Mouse (Mus musculus) midbrain, embryonic 15.5 days (tissue): ENCODE results near the gene Arhgef25. TPM values are rescaled to one million over a fixed set of nuclear protein-coding genes. Genes with fewer than 3 reads are reported as not detected.
A peak's percentile ranks its signal among the peaks of the same experiment; 100 is the strongest.

Source experiments
- ATAC-seq: fragments of 200-750 bp; cut with Nextera tagmentation; replicated peaks from 2 replicates; pipeline ENCODE4 v1.8.0; 2017; ENCODE audit warnings: moderate TSS enrichment
- H3K27ac ChIP-seq: fragments of 300-500 bp; sonication (generic); 2 replicates; pipeline ENCODE4 v1.5.1; 2015; ENCODE audit warnings: mild to moderate bottlenecking, inconsistent platforms
- H3K27me3 ChIP-seq: fragments of 300-500 bp; sonication (generic); replicated peaks from 2 replicates; pipeline ENCODE4 v1.6.1; 2015; ENCODE audit warnings: inconsistent platforms
- H3K36me3 ChIP-seq: fragments of 300-500 bp; sonication (generic); replicated peaks from 2 replicates; pipeline ENCODE4 v1.6.1; 2015; ENCODE audit warnings: inconsistent platforms
- H3K4me1 ChIP-seq: fragments of 300-500 bp; sonication (generic); 2 replicates; pipeline ENCODE4 v1.6.1; 2015; ENCODE audit warnings: inconsistent platforms
- H3K4me2 ChIP-seq: fragments of 300-500 bp; sonication (generic); 2 replicates; pipeline ENCODE4 v1.6.1; 2015; ENCODE audit warnings: inconsistent platforms, mild to moderate bottlenecking, moderate library complexity
- H3K4me3 ChIP-seq: fragments of 300-500 bp; sonication (generic); 2 replicates; pipeline ENCODE4 v1.5.1; 2015; ENCODE audit warnings: mild to moderate bottlenecking, inconsistent platforms
- H3K9ac ChIP-seq: fragments of 300-500 bp; sonication (generic); 2 replicates; pipeline ENCODE4 v1.6.1; 2015; ENCODE audit warnings: mild to moderate bottlenecking, inconsistent platforms
- H3K9me3 ChIP-seq: fragments of 300-500 bp; sonication (generic); 2 replicates; pipeline ENCODE4 v1.6.1; 2016; ENCODE audit warnings: inconsistent platforms
- WGBS: fragments of 180-500 bp; shearing (Covaris S2); methylation state at CpG from one replicate; pipeline ENCODE4 v1.1.7; 2015; ENCODE audit warnings: mixed read lengths; 5-methylcytosine and 5-hydroxymethylcytosine counted together
- polyA plus RNA-seq: library from polyadenylated mRNA; unstranded; fragments of >200 nt; fragmentation: Nextera tagmentation; extraction: Ambion mirVana; gene quantifications from 2 replicates; pipeline ENCODE4 v1.2.1, GENCODE M21; 2015

Arhgef25 gene
- 20.6 and 21.9 TPM in 2 replicates for polyA plus RNA-seq

GRCm38 (mm10) chr10:127189651-127190381, at the start of gene Arhgef25:
TSS of gene Arhgef25 (minus strand) at chr10:127190083.
- 0 out of 2 replicates have a peak, but pooled peaks have one; percentile 5 for ATAC-seq
- H3K4me1 ChIP-seq = peaks cover 34% of the 10 kb centered on the region
- H3K4me3 ChIP-seq = peak within 1 kb of the TSS; percentile 71
- H3K36me3 ChIP-seq = peaks cover 15% of the 10 kb centered on the region
- WGBS = 1% methylated on average over 34 of the region's 35 CpGs
- peak within 1 kb of the TSS; percentile 99 for H3K4me2 ChIP-seq
- no peaks in the 10 kb centered on the region for H3K9me3 ChIP-seq
- no peaks in the 10 kb centered on the region for H3K27me3 ChIP-seq
- H3K27ac ChIP-seq = peak within 1 kb of the TSS; percentile 74; the same call in 1 of the 2 replicates
- peak within 1 kb of the TSS; percentile 79 for H3K9ac ChIP-seq

- Histone ChIP-seq H3K36me3 (peaks cover 81% of the 10 kb centered on the region), H3K4me3 (no peak overlapping the region), H3K27ac (no peak overlapping the region), H3K9me3 (no peaks in the 10 kb centered on the region), H3K4me2 (no peak overlapping the region), H3K9ac (no peak overlapping the region), H3K27me3 (no peaks in the 10 kb centered on the region), H3K4me1 (no peaks in the 10 kb centered on the region)
- ATAC-seq = no peak
- WGBS = 72% methylated on average over 18 of the region's 18 CpGs
These were observed 48.5 kb upstream of the Arhgef25 start for GRCm38 (mm10) chr10:127238241-127238824.

DNA sequence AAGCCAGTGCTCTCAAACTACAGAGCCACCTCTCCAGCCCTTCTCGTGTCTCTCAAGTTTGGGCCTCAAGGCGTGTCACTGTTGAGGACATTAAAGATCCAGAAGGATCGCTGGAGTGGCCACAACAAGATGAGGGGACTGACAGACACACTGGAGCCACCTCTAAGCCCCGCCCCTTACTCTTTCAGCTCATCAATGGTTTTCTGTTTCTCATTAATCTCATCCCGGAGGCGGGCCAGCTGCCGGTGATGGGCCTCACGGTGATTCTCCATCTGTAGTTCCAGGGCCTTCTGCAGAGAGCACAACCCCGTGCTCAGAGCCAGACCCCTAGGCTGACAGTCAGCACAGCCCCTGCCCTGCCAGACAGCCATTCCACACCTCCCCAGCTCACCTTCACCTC, 46.7 kb upstream of the Arhgef25 start:
- Histone ChIP-seq H3K4me1 (no peaks in the 10 kb centered on the region), H3K4me3 (no peak overlapping the region), H3K9me3 (no peaks in the 10 kb centered on the region), H3K27ac (no peak overlapping the region), H3K9ac (no peak overlapping the region), H3K36me3 (peaks cover 74% of the 10 kb centered on the region), H3K4me2 (no peak overlapping the region), H3K27me3 (no peaks in the 10 kb centered on the region)
- 45% methylated on average over 9 of the region's 9 CpGs for WGBS
- ATAC-seq = no peak

DNA sequence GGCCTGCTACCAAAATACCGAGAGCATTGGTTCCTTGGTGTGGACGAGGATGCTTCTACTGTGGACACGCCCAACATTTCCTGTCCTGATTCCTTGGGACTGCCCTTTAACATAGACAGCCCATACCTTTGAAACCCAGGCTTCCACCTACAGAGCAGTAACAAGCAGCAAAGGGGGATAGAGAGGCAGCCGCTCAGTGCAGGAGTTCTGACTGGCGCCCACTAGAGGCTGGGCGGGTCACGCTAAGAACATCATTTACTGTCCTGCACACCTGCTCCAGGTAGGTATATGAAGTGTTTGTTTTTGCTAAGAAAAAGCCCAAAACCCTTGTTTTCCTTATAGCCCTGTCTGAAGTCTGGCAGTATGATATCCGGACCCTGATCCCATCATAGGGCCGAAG, 43.3 kb upstream of the Arhgef25 start:
- Histone ChIP-seq H3K4me2 (no peak overlapping the region), H3K27me3 (no peaks in the 10 kb centered on the region), H3K4me1 (no peaks in the 10 kb centered on the region), H3K27ac (no peak overlapping the region), H3K9me3 (no peaks in the 10 kb centered on the region), H3K4me3 (no peak overlapping the region), H3K36me3 (peaks cover 67% of the 10 kb centered on the region), H3K9ac (no peak overlapping the region)
- WGBS = 83% methylated on average over 9 of the region's 9 CpGs
- ATAC-seq = no peak

DNA sequence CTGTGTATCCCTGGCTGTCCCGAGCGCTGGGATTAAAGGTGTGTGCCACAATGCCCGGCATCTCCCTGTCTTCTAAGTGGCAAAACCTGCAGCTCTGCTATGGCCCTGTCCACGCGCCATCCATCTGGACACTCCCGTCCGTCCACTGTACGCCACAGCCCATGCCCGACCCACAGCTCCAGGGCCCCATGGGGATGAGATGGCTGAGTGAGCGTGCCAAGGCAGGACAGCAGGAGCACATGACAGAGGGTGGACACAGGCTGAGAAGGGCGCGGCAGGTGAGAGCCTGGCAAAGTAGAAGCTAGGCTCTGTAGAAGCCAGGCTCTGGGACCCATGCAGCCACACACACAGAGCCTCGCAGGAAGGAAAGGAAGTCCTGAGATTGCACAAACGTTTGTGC, 41.9 kb upstream of the Arhgef25 start:
- no peaks in the 10 kb centered on the region for H3K27me3 ChIP-seq
- WGBS = 84% methylated on average over 14 of the region's 14 CpGs
- H3K36me3 ChIP-seq = peaks cover 68% of the 10 kb centered on the region
- no peak overlapping the region for H3K27ac ChIP-seq
- no peak overlapping the region for H3K9ac ChIP-seq
- H3K4me3 ChIP-seq = no peak overlapping the region
- no peaks in the 10 kb centered on the region for H3K4me1 ChIP-seq
- no peak overlapping the region for H3K4me2 ChIP-seq
- no peaks in the 10 kb centered on the region for H3K9me3 ChIP-seq
- ATAC-seq = no peak

- Histone ChIP-seq H3K4me3 (no peak overlapping the region), H3K36me3 (peaks cover 63% of the 10 kb centered on the region), H3K9me3 (no peaks in the 10 kb centered on the region), H3K4me1 (no peaks in the 10 kb centered on the region), H3K4me2 (no peak overlapping the region), H3K27me3 (no peaks in the 10 kb centered on the region), H3K27ac (no peak overlapping the region), H3K9ac (no peak overlapping the region)
- no peak for ATAC-seq
- 87% methylated on average over 12 of the region's 12 CpGs for WGBS
These were observed 40.8 kb upstream of the Arhgef25 start for GRCm38 (mm10) chr10:127230693-127231092.

- peak; percentile 45 for ATAC-seq
- WGBS = 24% methylated on average over 4 of the region's 4 CpGs
- H3K36me3 ChIP-seq = peaks cover 58% of the 10 kb centered on the region
- no peak overlapping the region for H3K27ac ChIP-seq
- no peaks in the 10 kb centered on the region for H3K4me1 ChIP-seq
- no peak overlapping the region for H3K4me3 ChIP-seq
- no peaks in the 10 kb centered on the region for H3K9me3 ChIP-seq
- H3K4me2 ChIP-seq = no peak overlapping the region
- H3K9ac ChIP-seq = no peak overlapping the region
- H3K27me3 ChIP-seq = no peaks in the 10 kb centered on the region
These were observed 39.0 kb upstream of the Arhgef25 start for GRCm38 (mm10) chr10:127228897-127229296.

GRCm38 (mm10) chr10:127227163-127227562, 37.3 kb upstream of the Arhgef25 start:
- Histone ChIP-seq H3K36me3 (peaks cover 47% of the 10 kb centered on the region), H3K27ac (no peak overlapping the region), H3K9ac (no peak overlapping the region), H3K9me3 (no peaks in the 10 kb centered on the region), H3K27me3 (no peaks in the 10 kb centered on the region), H3K4me3 (no peak overlapping the region), H3K4me2 (no peak overlapping the region), H3K4me1 (no peaks in the 10 kb centered on the region)
- 93% methylated on average over 8 of the region's 8 CpGs for WGBS
- no peak for ATAC-seq

DNA sequence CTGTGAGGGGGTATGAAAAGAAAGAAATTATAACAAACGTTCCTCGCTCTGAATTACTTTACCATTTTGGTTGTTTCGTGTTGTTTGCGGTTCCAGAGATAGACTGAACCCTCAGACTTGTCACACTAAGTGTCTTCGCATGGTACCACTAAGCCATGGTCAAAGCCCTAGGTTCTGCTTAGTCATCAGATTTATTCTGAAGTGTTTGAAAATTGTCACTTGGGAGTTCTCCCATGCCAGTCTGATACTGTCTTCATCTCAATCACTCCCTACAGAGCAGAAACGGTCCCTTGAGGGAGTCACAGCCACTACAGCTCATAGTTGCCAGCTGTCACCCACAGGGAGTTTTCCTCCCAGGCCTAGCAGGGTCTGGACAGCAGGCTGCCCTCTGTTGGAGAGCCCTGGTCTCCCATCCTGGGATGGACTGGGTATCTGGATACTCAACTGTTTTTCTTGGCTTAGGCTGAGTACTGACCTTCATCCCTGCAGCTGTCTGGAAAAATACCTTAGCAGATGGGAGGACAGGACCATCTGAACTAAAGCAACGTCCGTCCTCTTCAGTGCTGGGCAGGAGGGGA, 36.5 kb upstream of the Arhgef25 start:
- no peak overlapping the region for H3K4me2 ChIP-seq
- H3K27me3 ChIP-seq = no peaks in the 10 kb centered on the region
- H3K9me3 ChIP-seq = no peaks in the 10 kb centered on the region
- H3K9ac ChIP-seq = no peak overlapping the region
- no peak overlapping the region for H3K4me3 ChIP-seq
- 0 out of 2 replicates have a peak overlapping the region, but pooled peaks have one; percentile 15 for H3K27ac ChIP-seq
- 70% methylated on average over 8 of the region's 8 CpGs for WGBS
- ATAC-seq = no peak
- peaks cover 41% of the 10 kb centered on the region for H3K36me3 ChIP-seq
- no peaks in the 10 kb centered on the region for H3K4me1 ChIP-seq

DNA sequence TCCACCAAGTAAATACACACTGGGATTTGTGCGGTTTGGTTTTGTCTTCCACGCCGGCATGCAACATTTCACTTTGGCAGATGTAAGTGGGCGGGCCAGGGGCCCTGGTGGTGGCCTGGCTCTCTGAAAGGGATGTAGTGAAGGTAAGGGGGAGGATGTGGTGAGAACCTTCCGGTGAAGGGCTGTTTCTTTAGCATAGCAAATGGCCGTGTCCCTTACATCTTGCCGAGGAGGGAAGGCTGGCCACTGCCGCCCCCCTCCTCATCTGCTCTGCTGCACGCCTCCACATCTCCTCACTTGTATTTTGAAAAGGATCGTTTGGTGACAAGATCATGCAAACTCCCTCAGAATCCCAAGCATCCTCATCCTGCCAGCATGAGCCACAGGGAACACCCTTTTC, 35.8 kb upstream of the Arhgef25 start:
- 34% methylated on average over 10 of the region's 10 CpGs for WGBS
- H3K4me1 ChIP-seq = no peaks in the 10 kb centered on the region
- H3K27me3 ChIP-seq = no peaks in the 10 kb centered on the region
- no peaks in the 10 kb centered on the region for H3K9me3 ChIP-seq
- H3K9ac ChIP-seq = no peak overlapping the region
- H3K36me3 ChIP-seq = peaks cover 36% of the 10 kb centered on the region
- ATAC-seq = no peak
- no peak overlapping the region for H3K27ac ChIP-seq
- H3K4me3 ChIP-seq = no peak overlapping the region
- H3K4me2 ChIP-seq = no peak overlapping the region

DNA sequence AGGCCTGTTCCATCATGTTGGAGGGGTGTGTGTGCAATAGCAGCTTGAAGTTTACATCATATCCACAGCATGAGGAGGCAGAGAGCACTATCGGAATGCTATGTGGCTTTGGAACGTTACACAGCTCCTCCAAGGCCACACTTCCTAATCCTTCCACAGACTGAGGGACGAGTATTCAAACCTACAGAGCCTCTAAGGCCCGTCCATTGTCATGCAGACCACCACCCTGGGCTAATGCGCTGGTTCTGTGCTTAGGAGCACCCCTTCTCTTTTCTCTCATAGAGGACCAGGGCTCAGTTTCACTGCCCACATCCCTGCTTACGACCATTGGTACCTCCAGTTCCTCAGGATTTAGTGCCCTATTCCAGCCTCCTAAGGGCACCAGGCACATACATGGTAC, 35.3 kb upstream of the Arhgef25 start:
- Histone ChIP-seq H3K27ac (no peak overlapping the region), H3K27me3 (no peaks in the 10 kb centered on the region), H3K36me3 (peaks cover 31% of the 10 kb centered on the region), H3K9ac (no peak overlapping the region), H3K4me2 (no peak overlapping the region), H3K9me3 (no peaks in the 10 kb centered on the region), H3K4me1 (no peaks in the 10 kb centered on the region), H3K4me3 (no peak overlapping the region)
- ATAC-seq = no peak
- WGBS = 21% methylated on average over 6 of the region's 6 CpGs

DNA sequence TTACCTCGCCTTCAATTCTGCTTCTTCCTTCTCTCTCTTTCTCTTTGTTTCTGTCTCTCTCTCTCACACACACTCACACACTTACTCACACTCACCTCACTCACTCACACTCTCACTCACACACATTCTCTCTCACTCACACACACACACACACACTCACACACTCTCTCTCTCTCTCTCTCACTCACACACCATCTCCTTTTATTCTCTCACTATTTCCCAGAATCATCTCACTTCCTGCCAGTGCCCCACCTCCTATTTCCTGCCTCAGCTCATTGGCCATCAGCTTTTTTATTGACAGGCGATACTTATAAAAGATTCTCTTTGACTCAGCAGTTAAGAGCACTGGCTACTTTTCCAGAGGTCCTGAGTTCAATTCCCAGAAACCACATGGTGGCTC, 28.5 kb upstream of the Arhgef25 start:
- no peaks in the 10 kb centered on the region for H3K27me3 ChIP-seq
- H3K9ac ChIP-seq = no peak overlapping the region
- no peaks in the 10 kb centered on the region for H3K36me3 ChIP-seq
- H3K9me3 ChIP-seq = no peaks in the 10 kb centered on the region
- H3K4me1 ChIP-seq = no peaks in the 10 kb centered on the region
- no peak overlapping the region for H3K4me3 ChIP-seq
- 97% methylated on average over 2 of the region's 2 CpGs for WGBS
- no peak for ATAC-seq
- H3K27ac ChIP-seq = no peak overlapping the region
- H3K4me2 ChIP-seq = no peak overlapping the region

GRCm38 (mm10) chr10:127217177-127217576, 27.3 kb upstream of the Arhgef25 start:
- Histone ChIP-seq H3K4me3 (no peak overlapping the region), H3K4me1 (no peaks in the 10 kb centered on the region), H3K36me3 (no peaks in the 10 kb centered on the region), H3K9ac (no peak overlapping the region), H3K27ac (no peak overlapping the region), H3K4me2 (no peak overlapping the region), H3K9me3 (no peaks in the 10 kb centered on the region), H3K27me3 (no peaks in the 10 kb centered on the region)
- no peak for ATAC-seq
